Mouse (Mus musculus): Measurements from ENCODE around the gene 1700029H14Rik. TPM values are rescaled to one million over a fixed set of nuclear protein-coding genes. Genes with fewer than 3 reads are reported as not detected.

Gene 1700029H14Rik
- polyA plus RNA-seq, 1 experiment from 2014 or later = not detected

GRCm38 (mm10) chr8:13512016-13512415, 50.2 kb downstream of the 1700029H14Rik start:
- no peak overlapping the region for H3K27ac ChIP-seq (ENCODE audit: low read length)
- no peaks in the 10 kb centered on the region for H3K36me3 ChIP-seq (ENCODE audit: control insufficient read depth, insufficient read depth, low read length)
- no peak overlapping the region for H3K4me2 ChIP-seq (replicated peaks; ENCODE audit: low read depth, low read length)
- H3K4me1 ChIP-seq (ENCODE audit: control insufficient read depth, insufficient read depth, low read length) = peaks cover 23% of the 10 kb centered on the region
- no peaks in the 10 kb centered on the region for H3K27me3 ChIP-seq (ENCODE audit: control insufficient read depth, insufficient read depth, low read length)
- no peak overlapping the region for H3K9ac ChIP-seq (replicated peaks; ENCODE audit: low read depth, low read length)
- no peaks in the 10 kb centered on the region for H3K9me3 ChIP-seq (ENCODE audit: control insufficient read depth, low read depth, low read length)
- ATAC-seq (ENCODE audit: insufficient number of reproducible peaks, insufficient read depth, low FRiP score, low read depth) = no peak
- 82% methylated on average over 5 of the region's 5 CpGs for WGBS
- H3K4me3 ChIP-seq (ENCODE audit: low read depth, low read length) = no peak overlapping the region

DNA sequence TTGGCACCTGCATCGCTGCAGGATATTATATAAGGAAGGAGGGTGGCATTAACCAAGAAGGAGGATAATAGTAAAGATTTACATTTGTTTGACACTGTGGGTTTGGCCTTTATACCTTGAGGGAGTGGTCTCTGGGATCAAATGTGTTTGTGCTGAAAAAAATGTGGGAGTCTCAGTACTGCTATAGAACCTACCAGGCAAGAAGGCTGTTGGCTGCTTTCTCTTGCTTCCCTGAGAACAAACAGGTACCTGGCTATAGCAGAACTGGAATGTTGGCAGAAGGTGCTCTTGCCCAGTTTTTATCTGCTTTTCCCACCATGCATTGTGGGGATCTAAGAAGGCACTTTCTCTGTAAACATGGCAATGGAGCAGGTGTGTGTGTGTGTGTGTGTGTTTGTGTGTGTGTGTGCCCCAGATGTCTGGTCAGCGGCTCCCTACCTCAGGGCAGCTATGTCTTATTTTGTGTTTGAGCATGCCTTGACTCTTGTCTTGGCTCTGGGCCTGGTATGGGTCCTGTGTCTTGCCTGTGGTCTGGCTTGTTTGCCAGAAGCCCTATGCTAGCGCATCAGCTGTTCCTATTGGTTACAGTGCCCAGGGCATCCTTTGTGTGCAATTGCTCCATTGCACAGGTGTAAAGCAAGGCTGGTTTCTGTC, 54.9 kb downstream of the 1700029H14Rik start:
- WGBS = 65% methylated on average over 3 of the region's 3 CpGs
- no peak overlapping the region for H3K9ac ChIP-seq (replicated peaks; ENCODE audit: low read depth, low read length)
- no peak overlapping the region for H3K4me3 ChIP-seq (ENCODE audit: low read depth, low read length)
- H3K4me2 ChIP-seq (replicated peaks; ENCODE audit: low read depth, low read length) = no peak overlapping the region
- H3K27ac ChIP-seq (ENCODE audit: low read length) = peak overlapping the region; percentile 10
- no peaks in the 10 kb centered on the region for H3K27me3 ChIP-seq (ENCODE audit: control insufficient read depth, insufficient read depth, low read length)
- H3K9me3 ChIP-seq (ENCODE audit: control insufficient read depth, low read depth, low read length) = no peaks in the 10 kb centered on the region
- no peaks in the 10 kb centered on the region for H3K36me3 ChIP-seq (ENCODE audit: control insufficient read depth, insufficient read depth, low read length)
- H3K4me1 ChIP-seq (ENCODE audit: control insufficient read depth, insufficient read depth, low read length) = peaks cover 16% of the 10 kb centered on the region
- ATAC-seq (ENCODE audit: insufficient number of reproducible peaks, insufficient read depth, low FRiP score, low read depth) = peak; percentile 58

GRCm38 (mm10) chr8:13506849-13507248, 55.4 kb downstream of the 1700029H14Rik start:
- Histone ChIP-seq H3K36me3 (ENCODE audit: control insufficient read depth, insufficient read depth, low read length) (no peaks in the 10 kb centered on the region), H3K27me3 (ENCODE audit: control insufficient read depth, insufficient read depth, low read length) (no peaks in the 10 kb centered on the region), H3K27ac (ENCODE audit: low read length) (peak overlapping the region; percentile 33; the same call in 1 of the 2 replicates), H3K4me3 (ENCODE audit: low read depth, low read length) (no peak overlapping the region), H3K4me1 (ENCODE audit: control insufficient read depth, insufficient read depth, low read length) (peaks cover 13% of the 10 kb centered on the region; the same call in 1 of the 2 replicates), H3K9me3 (ENCODE audit: control insufficient read depth, low read depth, low read length) (no peaks in the 10 kb centered on the region), H3K4me2 (replicated peaks; ENCODE audit: low read depth, low read length) (no peak overlapping the region), H3K9ac (replicated peaks; ENCODE audit: low read depth, low read length) (no peak overlapping the region)
- ATAC-seq (ENCODE audit: insufficient number of reproducible peaks, insufficient read depth, low FRiP score, low read depth) = peak; percentile 80
- 32% methylated on average over 4 of the region's 4 CpGs for WGBS

DNA sequence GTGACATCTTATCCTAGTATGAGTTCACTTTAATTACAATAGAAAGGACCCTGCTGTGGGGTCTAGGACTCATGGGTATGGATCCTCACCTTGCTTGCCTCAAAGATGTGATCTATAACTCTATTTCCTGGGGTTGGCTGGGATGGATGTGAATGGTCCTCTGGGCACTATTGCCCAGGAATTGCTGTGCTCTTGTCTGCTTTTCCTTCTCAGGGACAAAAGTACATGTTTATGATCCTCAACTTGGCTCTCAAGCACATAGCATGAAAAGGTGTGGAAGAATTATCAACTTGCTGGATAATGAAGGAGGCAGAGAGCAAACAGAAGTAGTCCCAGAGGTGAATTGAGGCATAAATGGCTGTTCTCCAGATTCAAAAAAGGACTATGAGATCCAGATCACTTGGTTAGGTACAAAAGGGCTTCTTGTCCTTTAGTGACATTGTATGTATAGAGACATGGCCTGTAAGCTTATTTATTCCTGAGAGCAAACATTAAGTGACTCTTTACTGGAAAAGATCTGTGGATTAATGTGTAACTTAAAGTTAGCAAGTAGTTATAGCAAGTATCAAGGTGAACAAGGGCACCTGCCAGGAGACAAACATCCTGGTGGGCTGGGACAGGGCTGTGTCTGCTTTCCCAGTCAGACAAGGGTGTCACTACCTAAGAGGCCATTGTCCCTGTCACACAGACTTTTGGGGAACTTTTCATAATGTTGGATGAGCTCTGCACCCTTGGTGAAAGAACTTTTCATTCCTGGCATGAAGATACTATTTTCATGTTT, 57.2 kb downstream of the 1700029H14Rik start:
- H3K27me3 ChIP-seq (ENCODE audit: control insufficient read depth, insufficient read depth, low read length) = no peaks in the 10 kb centered on the region
- no peaks in the 10 kb centered on the region for H3K9me3 ChIP-seq (ENCODE audit: control insufficient read depth, low read depth, low read length)
- H3K27ac ChIP-seq (ENCODE audit: low read length) = peak overlapping the region; percentile 29; the same call in 1 of the 2 replicates
- ATAC-seq (ENCODE audit: insufficient number of reproducible peaks, insufficient read depth, low FRiP score, low read depth) = peak; percentile 8; the same call in 1 of the 2 replicates
- no peaks in the 10 kb centered on the region for H3K36me3 ChIP-seq (ENCODE audit: control insufficient read depth, insufficient read depth, low read length)
- no peak overlapping the region for H3K4me2 ChIP-seq (replicated peaks; ENCODE audit: low read depth, low read length)
- H3K9ac ChIP-seq (replicated peaks; ENCODE audit: low read depth, low read length) = no peak overlapping the region
- H3K4me1 ChIP-seq (ENCODE audit: control insufficient read depth, insufficient read depth, low read length) = peaks cover 13% of the 10 kb centered on the region; the same call in 1 of the 2 replicates
- no peak overlapping the region for H3K4me3 ChIP-seq (ENCODE audit: low read depth, low read length)

GRCm38 (mm10) chr8:13503936-13504606, 58.2 kb downstream of the 1700029H14Rik start:
- H3K27ac ChIP-seq (ENCODE audit: low read length) = no peak overlapping the region; the same call in 1 of the 2 replicates
- 75% methylated on average over 8 of the region's 8 CpGs for WGBS

GRCm38 (mm10) chr8:13501221-13501620, 61.0 kb downstream of the 1700029H14Rik start:
- Histone ChIP-seq H3K9ac (replicated peaks; ENCODE audit: low read depth, low read length) (no peak overlapping the region), H3K4me3 (ENCODE audit: low read depth, low read length) (no peak overlapping the region), H3K9me3 (ENCODE audit: control insufficient read depth, low read depth, low read length) (no peaks in the 10 kb centered on the region), H3K27me3 (ENCODE audit: control insufficient read depth, insufficient read depth, low read length) (no peaks in the 10 kb centered on the region), H3K4me1 (ENCODE audit: control insufficient read depth, insufficient read depth, low read length) (no peaks in the 10 kb centered on the region), H3K4me2 (replicated peaks; ENCODE audit: low read depth, low read length) (no peak overlapping the region), H3K27ac (ENCODE audit: low read length) (no peak overlapping the region), H3K36me3 (ENCODE audit: control insufficient read depth, insufficient read depth, low read length) (no peaks in the 10 kb centered on the region)
- 78% methylated on average over 3 of the region's 3 CpGs for WGBS
- no peak for ATAC-seq (ENCODE audit: insufficient number of reproducible peaks, insufficient read depth, low FRiP score, low read depth)

More at GRCm38 (mm10) chr8:13503936-13504606, 58.2 kb downstream of the 1700029H14Rik start:
- Histone ChIP-seq H3K9me3 (ENCODE audit: control insufficient read depth, low read depth, low read length) (no peaks in the 10 kb centered on the region), H3K4me1 (ENCODE audit: control insufficient read depth, insufficient read depth, low read length) (peaks cover 13% of the 10 kb centered on the region; the same call in 1 of the 2 replicates), H3K9ac (replicated peaks; ENCODE audit: low read depth, low read length) (no peak overlapping the region), H3K36me3 (ENCODE audit: control insufficient read depth, insufficient read depth, low read length) (no peaks in the 10 kb centered on the region), H3K4me3 (ENCODE audit: low read depth, low read length) (no peak overlapping the region), H3K4me2 (replicated peaks; ENCODE audit: low read depth, low read length) (no peak overlapping the region), H3K27me3 (ENCODE audit: control insufficient read depth, insufficient read depth, low read length) (no peaks in the 10 kb centered on the region)
- no peak for ATAC-seq (ENCODE audit: insufficient number of reproducible peaks, insufficient read depth, low FRiP score, low read depth)

Other genes with a start within 250 kb of the 1700029H14Rik start
- 153 and 185 TPM in 2 replicates for gene Tfdp1, start 223.7 kb downstream of the 1700029H14Rik start, polyA plus RNA-seq (2014; fragmentation: Nextera tagmentation; extraction: Ambion mirVana)
- gene Atp4b, start 165.6 kb downstream of the 1700029H14Rik start, polyA plus RNA-seq (2014; fragmentation: Nextera tagmentation; extraction: Ambion mirVana) = 16.0 and 16.7 TPM in 2 replicates
- not detected in 2 replicates for gene Grk1, start 157.4 kb downstream of the 1700029H14Rik start, polyA plus RNA-seq (2014; fragmentation: Nextera tagmentation; extraction: Ambion mirVana)
- gene Tmem255b, start 127.3 kb downstream of the 1700029H14Rik start, polyA plus RNA-seq (2014; fragmentation: Nextera tagmentation; extraction: Ambion mirVana) = 2.3 and 2.6 TPM in 2 replicates
- gene Gas6, start 68.0 kb downstream of the 1700029H14Rik start, polyA plus RNA-seq (2014; fragmentation: Nextera tagmentation; extraction: Ambion mirVana) = 67.7 and 68.7 TPM in 2 replicates
- 23.0 and 27.7 TPM in 2 replicates for gene Rasa3, start 115.1 kb upstream of the 1700029H14Rik start, polyA plus RNA-seq (2014; fragmentation: Nextera tagmentation; extraction: Ambion mirVana)
- gene Cfap97d2, start 143.4 kb upstream of the 1700029H14Rik start, polyA plus RNA-seq (2014; fragmentation: Nextera tagmentation; extraction: Ambion mirVana) = 0.12 TPM in 1 of 2 replicates, not detected in the other
- gene Cdc16, start 195.2 kb upstream of the 1700029H14Rik start, polyA plus RNA-seq (2014; fragmentation: Nextera tagmentation; extraction: Ambion mirVana) = 211 and 213 TPM in 2 replicates
- 44.0 TPM in 2 replicates for gene Upf3a, start 223.2 kb upstream of the 1700029H14Rik start, polyA plus RNA-seq (2014; fragmentation: Nextera tagmentation; extraction: Ambion mirVana)